Mouse (Mus musculus) stomach, embryonic 16.5 days (tissue): Measurements from ENCODE around the gene Ddx55. TPM values are rescaled to one million over a fixed set of nuclear protein-coding genes. Genes with fewer than 3 reads are reported as not detected.
"Not testable (repeated sequence)": the region's sequence is repeated elsewhere in the genome, so short reads cannot be mapped to it uniquely, and the experiment has no call there.

Experiments
- ATAC-seq: fragments of 200-750 bp; cut with Nextera tagmentation; 2 replicates; pipeline ENCODE4 v1.8.0; 2017; ENCODE audit warnings: moderate number of reproducible peaks, moderate TSS enrichment; ENCODE audit not compliant: insufficient read depth, low FRiP score
- H3K27ac ChIP-seq: fragments of 300-500 bp; sonication (generic); 2 replicates; pipeline ENCODE4 v1.5.1; 2014; ENCODE audit warnings: low read length
- H3K27me3 ChIP-seq: fragments of 300-500 bp; sonication (generic); 2 replicates; pipeline ENCODE4 v1.6.1; 2014; ENCODE audit warnings: low read length, control low read depth, mixed read lengths; ENCODE audit not compliant: control insufficient read depth, insufficient read depth
- H3K36me3 ChIP-seq: fragments of 300-500 bp; sonication (generic); 2 replicates; pipeline ENCODE4 v1.6.1; 2014; ENCODE audit warnings: low read length; ENCODE audit not compliant: control insufficient read depth, insufficient read depth
- H3K4me1 ChIP-seq: fragments of 300-500 bp; sonication (generic); 2 replicates; pipeline ENCODE4 v1.6.1; 2014; ENCODE audit warnings: low read length, control low read depth, mixed read lengths; ENCODE audit not compliant: control insufficient read depth, insufficient read depth
- H3K4me2 ChIP-seq: fragments of 300-500 bp; sonication (generic); 2 replicates; pipeline ENCODE4 v1.6.1; 2014; ENCODE audit warnings: low read depth, low read length, mixed read lengths
- H3K4me3 ChIP-seq: fragments of 300-500 bp; sonication (generic); replicated peaks from 2 replicates; pipeline ENCODE4 v1.5.1; 2014; ENCODE audit warnings: mild to moderate bottlenecking, low read length
- H3K9ac ChIP-seq: fragments of 300-500 bp; sonication (generic); 2 replicates; pipeline ENCODE4 v1.6.1; 2014; ENCODE audit warnings: low read length
- H3K9me3 ChIP-seq: fragments of 300-500 bp; sonication (generic); replicated peaks from 2 replicates; pipeline ENCODE4 v1.6.1; 2016; ENCODE audit warnings: low read length, control low read depth; ENCODE audit not compliant: control insufficient read depth
- WGBS: fragments of 180-500 bp; shearing (Covaris S2); extraction: QIAGEN DNeasy Blood & Tissue Kit; methylation state at CpG from one replicate; pipeline ENCODE4 v1.1.7; 2014; 5-methylcytosine and 5-hydroxymethylcytosine counted together
- polyA plus RNA-seq: library from polyadenylated mRNA; unstranded; fragments of >200 nt; fragmentation: Nextera tagmentation; extraction: Ambion mirVana; gene quantifications from 2 replicates; pipeline ENCODE4 v1.2.1, GENCODE M21; 2015

The Ddx55 gene
- polyA plus RNA-seq, 1 experiment from 2014 or later: 15.1 TPM

DNA sequence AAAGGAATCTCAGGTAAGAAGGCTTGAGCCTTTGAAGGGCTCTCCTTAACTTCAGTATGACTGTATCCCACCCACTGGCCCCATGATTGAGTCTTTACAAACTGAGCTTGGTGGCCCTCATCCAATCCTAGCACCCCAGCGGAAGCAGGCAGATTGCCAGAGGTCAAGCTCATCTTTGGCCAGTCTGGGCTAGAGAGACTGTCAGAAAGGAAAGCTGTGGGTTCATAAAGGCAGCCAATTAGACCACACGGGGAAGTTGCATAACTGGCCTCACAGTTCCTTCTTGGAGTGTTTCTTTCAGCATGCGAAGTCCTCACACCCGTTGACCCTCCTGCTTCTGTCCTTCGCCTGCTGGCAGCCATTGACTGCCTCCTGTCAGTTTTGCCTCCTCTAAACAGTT, 29.9 kb downstream of the Ddx55 start:
- peaks cover 5% of the 10 kb centered on the region for H3K36me3 ChIP-seq
- H3K9me3 ChIP-seq: no peaks in the 10 kb centered on the region
- H3K9ac ChIP-seq: no peak overlapping the region
- no peak overlapping the region for H3K4me2 ChIP-seq
- H3K4me1 ChIP-seq: peaks cover 16% of the 10 kb centered on the region
- no peak overlapping the region for H3K27ac ChIP-seq
- H3K4me3 ChIP-seq: no peak overlapping the region
- WGBS: 78% methylated on average over 5 of the region's 5 CpGs
- no peak for ATAC-seq
- no peaks in the 10 kb centered on the region for H3K27me3 ChIP-seq

DNA sequence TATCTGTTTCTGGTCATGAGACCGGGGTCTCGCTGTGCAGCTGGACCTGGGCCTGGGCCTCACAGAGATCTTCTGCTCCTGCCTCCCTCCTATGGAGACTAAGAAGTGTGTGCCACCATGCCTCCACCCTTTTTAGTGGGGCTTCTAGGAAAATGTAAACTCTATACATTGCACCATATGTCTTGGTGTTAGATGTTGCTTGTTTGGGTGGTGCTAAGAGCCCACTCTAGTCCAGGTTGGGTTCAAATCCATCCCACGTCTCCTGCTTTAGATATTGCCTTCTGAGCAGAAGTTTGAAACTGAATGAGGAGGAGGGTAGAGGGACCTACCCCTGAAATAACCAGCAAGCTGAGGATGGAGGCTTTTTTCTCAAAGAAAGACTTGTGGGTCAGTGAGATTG, 40.1 kb downstream of the Ddx55 start:
- Histone ChIP-seq H3K27me3 (no peaks in the 10 kb centered on the region), H3K9me3 (no peaks in the 10 kb centered on the region), H3K27ac (no peak overlapping the region), H3K4me2 (no peak overlapping the region), H3K9ac (no peak overlapping the region), H3K36me3 (no peaks in the 10 kb centered on the region), H3K4me1 (no peaks in the 10 kb centered on the region), H3K4me3 (no peak overlapping the region)
- no peak for ATAC-seq
- 97% methylated on average over 3 of the region's 3 CpGs for WGBS

DNA sequence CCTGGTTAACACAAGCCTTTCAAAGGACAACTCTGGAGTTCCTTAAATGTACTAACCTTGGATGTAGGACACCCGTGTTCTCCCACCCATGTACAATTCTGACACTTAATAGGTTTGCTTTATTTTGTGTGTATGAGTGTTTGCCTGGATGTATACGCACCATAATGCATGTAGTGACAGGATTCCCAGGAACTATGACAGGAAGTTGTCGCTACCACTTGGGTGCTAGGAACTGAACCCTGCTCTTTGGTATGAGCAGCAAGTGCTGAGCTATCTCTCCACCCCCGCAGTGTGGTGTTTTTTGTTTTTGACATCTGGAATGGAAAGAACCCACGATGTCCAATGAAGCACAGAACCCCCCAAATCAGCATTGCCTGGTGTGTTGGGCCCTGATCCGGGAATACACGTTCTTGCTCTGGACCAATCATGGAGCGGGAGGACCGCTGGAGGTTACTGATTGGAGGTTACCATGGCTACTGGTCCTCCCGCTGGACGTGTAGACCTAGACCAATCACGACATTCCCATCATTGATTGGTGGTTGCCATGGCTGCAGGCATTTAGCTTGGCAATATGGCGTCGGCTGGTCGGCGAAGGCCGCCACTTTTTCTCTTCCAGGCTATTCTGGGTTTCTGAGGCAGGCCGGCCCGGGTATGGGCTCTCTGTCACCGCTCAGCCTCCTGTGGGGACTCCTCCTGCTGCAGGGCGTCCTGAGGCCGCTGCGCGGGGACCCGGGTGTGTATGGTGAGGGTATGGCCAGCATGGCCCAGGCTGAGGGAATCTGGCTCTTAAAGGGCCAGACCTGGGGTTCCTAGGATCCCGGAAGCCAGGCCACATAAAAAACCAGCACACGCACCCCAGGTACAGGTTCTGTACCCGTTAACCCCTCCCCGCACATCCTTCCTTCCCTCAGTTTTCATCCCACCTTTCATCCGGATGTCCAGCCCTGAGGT, 45.8 kb downstream of the Ddx55 start:
- 5% methylated on average over 30 of the region's 30 CpGs for WGBS

DNA sequence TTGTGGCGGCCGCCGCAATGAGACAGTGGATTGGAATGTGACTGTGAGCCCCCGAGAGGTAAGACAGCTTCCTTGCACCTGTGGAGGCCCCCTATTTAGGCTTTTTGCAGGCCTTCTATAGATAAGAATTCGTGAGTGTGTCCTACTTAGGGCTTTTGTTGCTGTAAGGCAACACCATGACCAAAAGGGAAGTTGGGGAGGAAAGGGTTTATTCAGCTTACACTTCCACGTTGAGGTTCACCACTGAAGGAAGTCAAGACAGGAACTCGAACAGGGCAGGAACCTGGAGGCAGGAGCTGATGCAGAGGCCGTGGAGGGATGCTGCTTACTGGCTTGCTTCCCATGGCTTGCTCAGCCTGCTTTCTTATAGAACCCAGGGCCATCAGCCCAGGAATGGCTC, 47.1 kb downstream of the Ddx55 start:
- H3K4me3 ChIP-seq, H3K36me3 ChIP-seq, H3K27me3 ChIP-seq: not testable (repeated sequence)

More for the DNA sequence above, 45.8 kb downstream of the Ddx55 start:
- Histone ChIP-seq H3K4me2 (peak overlapping the region; percentile 83), H3K4me1 (no peaks in the 10 kb centered on the region; the same call in 1 of the 2 replicates), H3K9ac (peak overlapping the region; percentile 81), H3K27me3 (no peaks in the 10 kb centered on the region), H3K27ac (no peak overlapping the region), H3K4me3 (peak overlapping the region; percentile 79), H3K36me3 (no peaks in the 10 kb centered on the region), H3K9me3 (no peaks in the 10 kb centered on the region)
- ATAC-seq: peak; percentile 99

DNA sequence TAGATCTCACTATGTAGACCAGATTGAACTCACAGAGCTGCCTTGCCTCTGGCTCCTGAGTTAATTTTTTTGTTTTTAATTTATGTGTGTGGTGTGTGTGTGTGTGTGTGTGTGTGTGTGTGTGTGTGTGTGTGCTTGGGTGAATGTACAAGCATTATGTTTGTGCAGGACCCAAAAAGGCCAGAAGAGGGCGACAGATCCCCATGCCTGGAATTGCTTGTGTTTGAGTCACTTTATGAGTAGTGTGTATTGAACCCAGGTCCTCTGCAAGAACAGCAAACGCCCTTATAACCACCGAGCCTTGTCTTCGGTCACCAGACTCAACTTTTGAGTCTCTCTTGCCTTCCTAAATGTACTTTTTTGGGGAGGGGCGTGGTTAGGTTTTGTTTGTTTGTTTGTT, 49.7 kb downstream of the Ddx55 start:
- Histone ChIP-seq H3K9ac (no peak overlapping the region), H3K4me2 (no peak overlapping the region), H3K4me3 (no peak overlapping the region), H3K36me3 (no peaks in the 10 kb centered on the region), H3K9me3 (no peaks in the 10 kb centered on the region), H3K4me1 (no peaks in the 10 kb centered on the region; the same call in 1 of the 2 replicates), H3K27ac (no peak overlapping the region), H3K27me3 (no peaks in the 10 kb centered on the region)
- ATAC-seq: no peak
- 71% methylated on average over 5 of the region's 5 CpGs for WGBS

More for the DNA sequence above, 47.1 kb downstream of the Ddx55 start:
- ATAC-seq, H3K27ac ChIP-seq, H3K4me2 ChIP-seq, H3K9ac ChIP-seq, H3K9me3 ChIP-seq, H3K4me1 ChIP-seq: not testable (repeated sequence)
- WGBS: 53% methylated on average over 8 of the region's 8 CpGs

DNA sequence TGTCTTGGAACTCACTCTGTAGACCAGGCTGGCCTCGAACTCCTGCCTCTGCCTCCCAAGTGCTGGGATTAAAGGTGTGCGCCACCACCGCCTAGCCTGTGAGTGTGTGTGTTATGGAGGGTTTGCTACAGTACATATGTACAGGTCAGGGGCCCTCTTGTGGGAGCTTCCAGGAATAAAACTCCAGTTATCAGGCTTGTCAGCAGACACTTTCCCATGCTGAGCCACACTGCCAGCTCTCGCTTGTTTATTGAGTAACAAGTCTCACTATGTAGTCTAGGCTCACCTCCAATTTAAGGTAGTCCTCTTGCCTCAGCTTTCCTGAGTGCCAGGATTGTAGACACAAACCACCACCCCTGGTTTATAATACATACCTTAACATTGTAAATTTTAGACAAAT, 51.6 kb downstream of the Ddx55 start:
- H3K36me3 ChIP-seq: no peaks in the 10 kb centered on the region
- H3K4me1 ChIP-seq: no peaks in the 10 kb centered on the region; the same call in 1 of the 2 replicates
- no peak overlapping the region for H3K9ac ChIP-seq
- no peak for ATAC-seq
- no peaks in the 10 kb centered on the region for H3K27me3 ChIP-seq
- H3K4me3 ChIP-seq: no peak overlapping the region
- H3K27ac ChIP-seq: no peak overlapping the region
- no peak overlapping the region for H3K4me2 ChIP-seq
- no peaks in the 10 kb centered on the region for H3K9me3 ChIP-seq
- 82% methylated on average over 4 of the region's 4 CpGs for WGBS

DNA sequence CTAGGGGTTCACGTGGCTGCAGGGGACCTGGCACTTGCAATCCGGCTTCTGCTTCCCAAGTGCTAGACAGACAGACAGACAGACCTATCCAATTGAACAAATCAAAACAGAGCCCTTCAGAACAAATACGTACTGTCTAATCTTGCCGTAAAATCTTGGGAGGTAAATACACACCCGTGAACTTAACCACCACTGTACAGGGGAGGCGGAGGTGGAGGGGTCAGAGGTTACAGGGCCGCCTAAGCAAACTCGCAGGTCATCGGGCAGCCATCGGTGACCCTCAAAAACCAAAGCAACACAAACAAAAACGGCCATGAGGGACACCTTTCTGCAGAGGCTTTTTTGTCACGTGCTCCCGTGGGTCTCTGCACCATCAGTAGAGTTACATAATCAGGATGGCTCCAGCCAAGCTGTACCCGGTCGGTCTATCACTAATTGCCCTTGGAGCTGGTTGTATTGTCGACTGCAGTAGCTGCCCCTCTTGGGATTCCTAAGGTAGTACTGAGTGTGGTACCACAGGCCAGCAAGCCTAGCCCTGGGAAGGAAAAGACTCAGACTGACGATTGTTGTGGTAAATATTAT, 52.5 kb downstream of the Ddx55 start:
- no peak overlapping the region for H3K4me2 ChIP-seq
- H3K4me3 ChIP-seq: no peak overlapping the region
- no peaks in the 10 kb centered on the region for H3K9me3 ChIP-seq
- 77% methylated on average over 17 of the region's 17 CpGs for WGBS
- H3K9ac ChIP-seq: no peak overlapping the region
- no peaks in the 10 kb centered on the region for H3K27me3 ChIP-seq
- no peak for ATAC-seq
- no peaks in the 10 kb centered on the region for H3K4me1 ChIP-seq
- no peaks in the 10 kb centered on the region for H3K36me3 ChIP-seq
- no peak overlapping the region for H3K27ac ChIP-seq

DNA sequence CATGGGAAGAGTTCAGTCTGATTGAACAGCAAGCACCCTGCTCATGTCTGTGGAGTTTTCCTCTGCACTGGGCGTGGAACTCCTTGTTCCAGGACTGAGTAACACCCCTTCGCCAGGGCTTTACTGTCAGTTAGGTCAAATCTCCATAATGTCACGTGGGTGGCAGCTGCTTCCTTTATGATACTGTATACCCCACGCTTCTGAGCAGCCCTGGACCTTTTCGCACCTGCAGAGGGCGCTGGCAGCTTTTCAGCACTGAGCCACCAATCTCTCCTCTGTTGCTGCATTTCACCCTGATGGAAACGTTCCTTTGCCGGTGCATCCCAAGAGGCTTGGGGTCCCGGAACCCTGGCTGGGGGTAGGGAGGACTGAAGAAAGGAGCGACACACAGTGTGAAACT, 58.3 kb downstream of the Ddx55 start:
- H3K27me3 ChIP-seq: no peaks in the 10 kb centered on the region
- ATAC-seq: no peak

DNA sequence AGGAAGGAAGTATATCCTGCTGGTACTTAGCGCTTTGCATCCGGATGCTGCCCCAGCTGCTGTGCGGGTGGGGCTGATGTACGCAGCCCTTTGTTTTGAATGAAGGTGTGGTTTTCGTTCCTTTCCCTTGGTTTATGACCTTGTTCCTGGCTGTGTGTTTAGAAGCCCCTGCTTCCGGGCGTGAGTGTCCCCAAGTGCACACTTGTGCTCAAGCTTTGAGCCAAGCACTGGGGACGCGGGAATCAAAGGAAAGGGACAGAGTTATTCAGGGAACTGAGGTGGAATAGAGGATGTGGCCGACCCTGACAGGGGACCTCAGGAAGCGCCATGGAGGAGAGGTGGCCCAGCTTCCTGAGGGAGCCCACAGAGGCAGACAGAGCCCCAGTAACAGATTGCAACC, 62.0 kb downstream of the Ddx55 start:
- Histone ChIP-seq H3K9me3 (no peaks in the 10 kb centered on the region), H3K4me1 (no peaks in the 10 kb centered on the region), H3K4me3 (no peak overlapping the region), H3K4me2 (no peak overlapping the region), H3K9ac (no peak overlapping the region), H3K27me3 (no peaks in the 10 kb centered on the region), H3K36me3 (no peaks in the 10 kb centered on the region), H3K27ac (0 out of 2 replicates have a peak overlapping the region, but pooled peaks have one; percentile 13)
- 72% methylated on average over 11 of the region's 11 CpGs for WGBS
- ATAC-seq: no peak

More for the DNA sequence above, 58.3 kb downstream of the Ddx55 start:
- no peak overlapping the region for H3K9ac ChIP-seq
- no peak overlapping the region for H3K4me2 ChIP-seq
- WGBS: 72% methylated on average over 10 of the region's 10 CpGs
- H3K4me1 ChIP-seq: no peaks in the 10 kb centered on the region
- no peaks in the 10 kb centered on the region for H3K9me3 ChIP-seq
- H3K4me3 ChIP-seq: no peak overlapping the region
- H3K27ac ChIP-seq: no peak overlapping the region
- no peaks in the 10 kb centered on the region for H3K36me3 ChIP-seq
